Mouse (Mus musculus) lung, postnatal 0 days (tissue): ENCODE measurements at regions not wholly inside any gene's neighbourhood (a gene's known extent, or its start where the extent isn't known, plus 50 kb on each side); places are given as distances from the start of the nearest gene placed in this dataset.

Source experiments
- ATAC-seq: fragments of 200-750 bp; cut with Nextera tagmentation; 2 replicates; pipeline ENCODE4 v1.8.0; 2017; ENCODE audit warnings: moderate library complexity
- DNase-seq: peaks from one replicate; pipeline ENCODE4 v3.0.0-alpha.2; 2016; ENCODE audit warnings: low spot score
- H3K27ac ChIP-seq: fragments of 300-500 bp; sonication (generic); 2 replicates; pipeline ENCODE4 v1.5.1; 2014; ENCODE audit warnings: antibody characterized with exemption, mild to moderate bottlenecking, low read length, mixed read lengths
- H3K27me3 ChIP-seq: fragments of 300-500 bp; sonication (generic); replicated peaks from 2 replicates; pipeline ENCODE4 v1.6.1; 2014; ENCODE audit warnings: low read length, mixed read lengths; ENCODE audit not compliant: insufficient read depth
- H3K36me3 ChIP-seq: fragments of 300-500 bp; sonication (generic); 2 replicates; pipeline ENCODE4 v1.6.1; 2014; ENCODE audit warnings: low read length, mixed read lengths; ENCODE audit not compliant: insufficient read depth
- H3K4me1 ChIP-seq: fragments of 300-500 bp; sonication (generic); 2 replicates; pipeline ENCODE4 v1.6.1; 2014; ENCODE audit warnings: antibody characterized with exemption, low read depth, low read length, mixed read lengths; ENCODE audit not compliant: insufficient read depth
- H3K4me2 ChIP-seq: fragments of 300-500 bp; sonication (generic); replicated peaks from 2 replicates; pipeline ENCODE4 v1.6.1; 2014; ENCODE audit warnings: low read depth, mild to moderate bottlenecking, low read length, moderate library complexity, mixed read lengths
- H3K4me3 ChIP-seq: fragments of 300-500 bp; sonication (generic); 2 replicates; pipeline ENCODE4 v1.5.1; 2014; ENCODE audit warnings: low read depth, low read length
- H3K9ac ChIP-seq: fragments of 300-500 bp; sonication (generic); replicated peaks from 2 replicates; pipeline ENCODE4 v1.6.1; 2014; ENCODE audit warnings: low read depth, mild to moderate bottlenecking
- H3K9me3 ChIP-seq: fragments of 300-500 bp; sonication (generic); 2 replicates; pipeline ENCODE4 v1.6.1; 2016; ENCODE audit warnings: low read length, mixed read lengths
- CTCF ChIP-seq: IDR thresholded peaks from 2 replicates; pipeline ENCODE4 v1.5.1; 2016; ENCODE audit warnings: antibody characterized with exemption, mild to moderate bottlenecking
- EP300 ChIP-seq: IDR thresholded peaks from 2 replicates; pipeline ENCODE4 v1.6.1; 2016; ENCODE audit warnings: antibody characterized with exemption, mild to moderate bottlenecking, control low read depth
- WGBS: fragments of 180-500 bp; shearing (Covaris S2); extraction: QIAGEN DNeasy Blood & Tissue Kit; methylation state at CpG from one replicate; pipeline ENCODE4 v1.1.7; 2014; 5-methylcytosine and 5-hydroxymethylcytosine counted together

GRCm38 (mm10) chr9:50443708-50444463, 50.4 kb upstream of the Plet1 start:
- Histone ChIP-seq H3K9me3 (no peaks in the 10 kb centered on the region), H3K9ac (no peak overlapping the region), H3K36me3 (no peaks in the 10 kb centered on the region), H3K27me3 (no peaks in the 10 kb centered on the region), H3K4me3 (no peak overlapping the region), H3K4me1 (no peaks in the 10 kb centered on the region), H3K27ac (peak overlapping the region; percentile 80; the same call in 1 of the 2 replicates), H3K4me2 (no peak overlapping the region)
- peak; percentile 88 for DNase-seq
- TF ChIP-seq CTCF (peak; percentile 93), EP300 (peak; percentile 94)
- ATAC-seq: peak; percentile 83
- WGBS: 43% methylated on average over 22 of the region's 23 CpGs
